Mouse (Mus musculus): ENCODE results near the gene 1700011L22Rik. TPM values are rescaled to one million over a fixed set of nuclear protein-coding genes. Genes with fewer than 3 reads are reported as not detected.
A peak's percentile ranks its signal among the peaks of the same experiment; 100 is the strongest.

1700011L22Rik gene
- polyA plus RNA-seq, 1 experiment from 2014 or later, result not detected

DNA sequence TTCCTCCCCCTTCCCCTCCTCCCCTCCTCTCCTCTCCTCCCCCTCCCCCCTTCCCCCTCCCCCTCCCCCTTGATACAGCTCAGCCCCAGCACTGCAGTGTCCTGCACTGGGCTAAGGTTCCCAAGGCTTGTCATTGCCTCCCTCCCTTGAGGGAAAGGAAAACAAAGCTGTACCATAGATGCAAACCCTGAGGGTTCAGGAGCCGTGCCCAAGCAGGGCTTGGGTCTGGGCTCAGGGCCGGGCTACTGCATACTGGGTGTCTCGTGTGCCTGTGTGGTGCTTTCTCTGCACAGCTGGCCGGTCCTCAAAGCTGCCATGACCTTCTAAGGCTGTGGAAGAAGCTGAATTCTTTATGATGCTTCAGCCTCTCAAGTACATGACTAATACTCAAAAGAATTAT is 74.8 kb downstream of the 1700011L22Rik start:
- Histone ChIP-seq H3K4me3 (ENCODE audit: low read depth, low read length) (no peak overlapping the region), H3K27ac (ENCODE audit: low read depth, low read length) (no peak overlapping the region), H3K9ac (replicated peaks; ENCODE audit: low read depth, low read length) (no peak overlapping the region), H3K9me3 (ENCODE audit: control insufficient read depth, low read length) (no peaks in the 10 kb centered on the region), H3K4me1 (ENCODE audit: control insufficient read depth, insufficient read depth, low read length) (0 out of 2 replicates have a peak, but pooled peaks cover 4% of the 10 kb centered on the region), H3K4me2 (ENCODE audit: low read depth, low read length) (no peak overlapping the region), H3K27me3 (ENCODE audit: control insufficient read depth, insufficient read depth, low read length) (no peaks in the 10 kb centered on the region), H3K36me3 (ENCODE audit: control insufficient read depth, insufficient read depth, low read length) (peaks cover 6% of the 10 kb centered on the region; the same call in 1 of the 2 replicates)
- 71% methylated on average over 4 of the region's 4 CpGs for WGBS
- peak; percentile 53; the same call in 1 of the 2 replicates for ATAC-seq (ENCODE audit: low read depth)

DNA sequence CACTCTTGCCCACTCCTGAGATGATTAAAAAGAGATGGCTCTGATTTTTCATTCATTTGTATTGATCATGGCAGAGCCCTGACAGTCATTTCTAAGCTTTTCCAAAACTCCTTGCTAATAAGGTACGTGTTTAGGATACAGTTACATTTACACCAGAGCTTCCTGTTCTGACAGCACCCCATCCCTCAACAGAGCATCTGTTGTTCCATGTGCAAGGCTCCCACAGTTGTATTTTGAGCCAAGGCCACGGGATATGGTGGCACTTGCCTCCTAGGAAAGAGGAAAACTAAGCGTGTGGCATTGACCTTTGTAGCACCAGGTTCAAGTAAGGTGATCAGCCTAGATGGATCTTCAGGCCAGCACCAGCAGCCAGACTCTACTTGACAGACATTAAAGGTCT is 83.1 kb downstream of the 1700011L22Rik start:
- no peaks in the 10 kb centered on the region for H3K36me3 ChIP-seq (ENCODE audit: control insufficient read depth, insufficient read depth, low read length)
- H3K27me3 ChIP-seq (ENCODE audit: control insufficient read depth, insufficient read depth, low read length), result no peaks in the 10 kb centered on the region
- no peak overlapping the region for H3K4me2 ChIP-seq (ENCODE audit: low read depth, low read length)
- no peak for ATAC-seq (ENCODE audit: low read depth)
- no peak overlapping the region for H3K4me3 ChIP-seq (ENCODE audit: low read depth, low read length)
- H3K4me1 ChIP-seq (ENCODE audit: control insufficient read depth, insufficient read depth, low read length), result peaks cover 4% of the 10 kb centered on the region; the same call in 1 of the 2 replicates
- no peak overlapping the region for H3K9ac ChIP-seq (replicated peaks; ENCODE audit: low read depth, low read length)
- no peaks in the 10 kb centered on the region for H3K9me3 ChIP-seq (ENCODE audit: control insufficient read depth, low read length)
- 90% methylated on average over 3 of the region's 3 CpGs for WGBS
- no peak overlapping the region for H3K27ac ChIP-seq (ENCODE audit: low read depth, low read length)

DNA sequence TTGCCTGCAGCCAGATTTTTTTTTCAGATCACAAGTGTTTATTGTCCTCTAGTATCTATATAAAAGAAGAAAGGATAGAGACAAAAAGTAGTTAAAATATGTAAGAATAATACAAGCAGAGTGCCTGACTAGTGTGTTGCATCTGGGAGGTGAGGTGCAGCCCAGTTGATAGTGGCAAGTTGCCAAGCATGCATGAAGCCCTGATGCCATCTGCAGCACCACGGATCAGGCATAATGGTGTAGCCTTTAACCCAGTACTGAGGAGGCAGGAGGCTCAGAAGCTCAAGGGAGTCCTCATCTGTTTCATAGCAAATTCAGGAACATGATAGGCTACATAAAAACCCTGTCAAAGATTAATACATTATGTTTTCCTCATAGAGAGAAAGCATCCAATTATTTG is 84.0 kb downstream of the 1700011L22Rik start:
- 31% methylated on average over 1 of the region's 1 CpGs for WGBS
- Histone ChIP-seq H3K27me3 (ENCODE audit: control insufficient read depth, insufficient read depth, low read length) (no peaks in the 10 kb centered on the region), H3K4me3 (ENCODE audit: low read depth, low read length) (no peak overlapping the region), H3K4me1 (ENCODE audit: control insufficient read depth, insufficient read depth, low read length) (peaks cover 4% of the 10 kb centered on the region; the same call in 1 of the 2 replicates), H3K9ac (replicated peaks; ENCODE audit: low read depth, low read length) (no peak overlapping the region), H3K36me3 (ENCODE audit: control insufficient read depth, insufficient read depth, low read length) (no peaks in the 10 kb centered on the region), H3K4me2 (ENCODE audit: low read depth, low read length) (no peak overlapping the region), H3K9me3 (ENCODE audit: control insufficient read depth, low read length) (no peaks in the 10 kb centered on the region), H3K27ac (ENCODE audit: low read depth, low read length) (no peak overlapping the region)
- no peak for ATAC-seq (ENCODE audit: low read depth)

DNA sequence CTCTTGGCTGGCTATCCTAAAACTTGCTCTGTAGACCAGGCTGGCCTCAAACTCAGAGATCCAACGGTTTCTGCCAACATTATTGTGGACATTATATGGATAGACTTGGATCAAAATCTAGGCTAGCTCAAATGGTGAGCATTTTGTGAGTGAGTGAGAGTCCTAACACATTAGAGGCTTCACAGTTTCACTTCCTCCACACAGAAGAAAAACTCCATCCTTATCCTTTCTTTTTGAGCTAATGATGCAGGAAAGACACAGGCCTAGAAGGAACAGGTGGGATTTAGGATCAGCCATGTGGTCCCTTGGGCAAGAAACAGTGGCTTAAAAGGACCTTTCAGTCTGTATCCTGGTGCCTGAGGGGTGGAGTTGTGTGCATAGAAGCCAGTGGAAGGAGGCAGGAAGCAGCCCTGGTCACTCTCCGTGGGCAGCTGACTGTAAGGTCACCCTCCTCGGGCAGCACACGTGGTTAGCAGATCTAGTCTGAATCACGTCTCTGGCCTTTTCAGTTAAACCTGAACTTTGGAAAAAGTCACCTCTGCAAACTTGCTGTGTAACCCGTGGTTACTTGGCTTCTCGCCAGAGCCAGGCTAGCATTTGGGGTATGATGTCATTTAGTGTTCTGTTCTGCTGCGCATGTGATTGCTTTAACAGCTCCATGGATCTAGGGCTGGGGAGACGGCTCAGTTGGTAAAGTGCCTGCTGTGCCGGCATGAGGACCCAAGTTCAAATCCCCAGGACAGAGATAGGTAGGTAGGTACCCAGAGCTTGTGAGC is 85.6 kb downstream of the 1700011L22Rik start:
- no peaks in the 10 kb centered on the region for H3K9me3 ChIP-seq (ENCODE audit: control insufficient read depth, low read length)
- peak; percentile 59; the same call in 1 of the 2 replicates for ATAC-seq (ENCODE audit: low read depth)
- no peaks in the 10 kb centered on the region for H3K36me3 ChIP-seq (ENCODE audit: control insufficient read depth, insufficient read depth, low read length)
- H3K4me1 ChIP-seq (ENCODE audit: control insufficient read depth, insufficient read depth, low read length), result peaks cover 4% of the 10 kb centered on the region; the same call in 1 of the 2 replicates
- no peaks in the 10 kb centered on the region for H3K27me3 ChIP-seq (ENCODE audit: control insufficient read depth, insufficient read depth, low read length)
- 54% methylated on average over 10 of the region's 10 CpGs for WGBS
- H3K4me2 ChIP-seq (ENCODE audit: low read depth, low read length), result no peak overlapping the region
- no peak overlapping the region for H3K9ac ChIP-seq (replicated peaks; ENCODE audit: low read depth, low read length)
- no peak overlapping the region for H3K4me3 ChIP-seq (ENCODE audit: low read depth, low read length)
- H3K27ac ChIP-seq (ENCODE audit: low read depth, low read length), result no peak overlapping the region

DNA sequence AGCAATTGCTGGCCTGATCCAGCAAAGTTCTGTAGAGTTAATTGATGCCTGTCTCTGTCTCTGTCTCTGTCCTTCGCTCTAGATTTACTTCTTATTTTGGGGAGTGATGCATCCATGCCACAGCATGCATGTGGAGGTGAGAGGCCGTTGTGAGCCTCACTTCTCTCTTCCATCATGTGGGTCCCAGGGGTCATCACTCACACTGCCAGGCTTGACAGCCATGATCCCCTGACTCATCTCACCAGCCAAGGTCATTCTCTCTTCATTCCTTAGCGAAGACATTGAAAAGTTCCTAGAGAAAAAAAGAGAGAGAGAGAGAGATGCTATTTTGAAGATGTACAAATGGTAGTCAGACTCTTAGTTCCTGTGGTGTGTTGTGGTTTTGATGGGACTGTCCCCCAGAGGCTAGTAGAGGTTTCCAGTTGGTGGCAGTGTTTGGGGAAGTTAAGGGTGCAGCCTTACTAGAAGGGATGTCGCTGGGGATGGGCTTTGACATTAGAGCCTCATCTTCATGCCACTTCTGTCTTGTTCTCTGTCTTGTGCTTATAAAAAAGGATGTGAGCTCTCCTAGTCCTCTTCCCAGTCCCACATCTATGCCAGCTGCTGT is 87.1 kb downstream of the 1700011L22Rik start:
- no peak overlapping the region for H3K27ac ChIP-seq (ENCODE audit: low read depth, low read length)
- ATAC-seq (ENCODE audit: low read depth), result no peak
- H3K9me3 ChIP-seq (ENCODE audit: control insufficient read depth, low read length), result no peaks in the 10 kb centered on the region
- H3K4me2 ChIP-seq (ENCODE audit: low read depth, low read length), result no peak overlapping the region
- H3K4me3 ChIP-seq (ENCODE audit: low read depth, low read length), result no peak overlapping the region
- peaks cover 5% of the 10 kb centered on the region; the same call in 1 of the 2 replicates for H3K36me3 ChIP-seq (ENCODE audit: control insufficient read depth, insufficient read depth, low read length)
- no peaks in the 10 kb centered on the region for H3K27me3 ChIP-seq (ENCODE audit: control insufficient read depth, insufficient read depth, low read length)
- no peak overlapping the region for H3K9ac ChIP-seq (replicated peaks; ENCODE audit: low read depth, low read length)
- H3K4me1 ChIP-seq (ENCODE audit: control insufficient read depth, insufficient read depth, low read length), result peaks cover 4% of the 10 kb centered on the region; the same call in 1 of the 2 replicates
- 80% methylated on average over 4 of the region's 4 CpGs for WGBS

Other genes starting within 250 kb of the 1700011L22Rik start
- 16.8 and 19.1 TPM in 2 replicates for gene Zfp827, start 220.1 kb downstream of the 1700011L22Rik start, polyA plus RNA-seq (2014; fragmentation: Nextera tagmentation; extraction: Ambion mirVana)
- gene Mmaa, start 46.4 kb upstream of the 1700011L22Rik start, polyA plus RNA-seq (2014; fragmentation: Nextera tagmentation; extraction: Ambion mirVana), result 16.1 and 17.2 TPM in 2 replicates
- 73.5 and 92.4 TPM in 2 replicates for gene Smad1, start 150.9 kb upstream of the 1700011L22Rik start, polyA plus RNA-seq (2014; fragmentation: Nextera tagmentation; extraction: Ambion mirVana)

Measured in neural tube, embryonic 14.5 days (tissue).